Mouse (Mus musculus) CH12.LX (cell line): Measurements from ENCODE around the gene Foxa1. TPM values are rescaled to one million over a fixed set of nuclear protein-coding genes. Genes with fewer than 3 reads are reported as not detected.

ENCODE experiments used
- DNase-seq: peaks from one replicate; pipeline ENCODE4 v3.0.0-alpha.2; 2013; ENCODE audit errors: extremely low read depth
- H3K27ac ChIP-seq: 2 replicates; pipeline ENCODE4 v1.5.1; 2012; ENCODE audit warnings: low read depth, mild to moderate bottlenecking, control low read depth, moderate library complexity; ENCODE audit not compliant: insufficient read depth
- H3K27me3 ChIP-seq: replicated peaks from 2 replicates; pipeline ENCODE3; 2012; ENCODE audit warnings: inconsistent platforms
- H3K36me3 ChIP-seq, 2 experiments: replicated peaks in 1 of 2; 2 replicates each; pipeline versions ENCODE3 to v1.6.1; 2012; ENCODE audit warnings: inconsistent platforms in 1 of 2, low read length in 1 of 2, mild to moderate bottlenecking in 1 of 2, mixed read lengths in 1 of 2, moderate library complexity in 1 of 2; ENCODE audit not compliant: control insufficient read depth in 1 of 2, insufficient read depth in 1 of 2
- H3K4me1 ChIP-seq, 2 experiments: 2 replicates each; pipeline ENCODE4 v1.6.1; 2012; ENCODE audit warnings: inconsistent platforms in 1 of 2, moderate library complexity in 1 of 2; ENCODE audit not compliant: insufficient read depth in 2 of 2, control insufficient read depth in 1 of 2
- H3K4me2 ChIP-seq: 2 replicates; pipeline ENCODE4 v1.6.1; 2012; ENCODE audit warnings: low read depth, mild to moderate bottlenecking, control low read depth; ENCODE audit not compliant: poor library complexity, insufficient read depth, severe bottlenecking
- H3K4me3 ChIP-seq, 3 experiments: fragments of 150-350 bp in 1 of 3; sonication (generic) in 1 of 3; replicated peaks in 1 of 3; 2 replicates each; pipeline versions ENCODE3 to v1.5.1; 2011 to 2012; ENCODE audit warnings: low read depth in 2 of 3, low read length in 2 of 3, mild to moderate bottlenecking in 2 of 3, moderate library complexity in 2 of 3, control low read depth in 1 of 3, improper control_type of control experiment in 1 of 3, inconsistent platforms in 1 of 3, mixed read lengths in 1 of 3; ENCODE audit not compliant: poor library complexity in 1 of 3
- H3K79me2 ChIP-seq: replicated peaks from 2 replicates; pipeline ENCODE4 v1.6.1; 2012; ENCODE audit warnings: mild to moderate bottlenecking, moderate library complexity; ENCODE audit not compliant: control insufficient read depth, poor library complexity, insufficient read depth, severe bottlenecking; ENCODE audit errors: extremely low read depth
- H3K9ac ChIP-seq: 2 replicates; pipeline ENCODE4 v1.6.1; 2012; ENCODE audit warnings: low read depth, mild to moderate bottlenecking, control low read depth, moderate library complexity; ENCODE audit not compliant: insufficient read depth
- H3K9me3 ChIP-seq: replicated peaks from 2 replicates; pipeline ENCODE3; 2012; ENCODE audit warnings: low read length, inconsistent platforms, mixed read lengths
- BHLHE40 ChIP-seq: IDR thresholded peaks from 2 replicates; pipeline ENCODE4 v1.6.1; 2011; ENCODE audit warnings: mild to moderate bottlenecking, low read depth, low read length, improper control_type of control experiment
- CHD1 ChIP-seq: IDR thresholded peaks from 2 replicates; pipeline ENCODE4 v1.6.1; 2012; ENCODE audit warnings: low read depth, low read length, improper control_type of control experiment, inconsistent platforms
- CTCF ChIP-seq, 2 experiments: IDR thresholded peaks in 1 of 2; conservative IDR thresholded peaks in 1 of 2; 2 replicates each; pipeline ENCODE4 v1.5.1; 2011 to 2012; ENCODE audit warnings: low read depth in 2 of 2, low read length in 2 of 2, improper control_type of control experiment in 1 of 2, inconsistent platforms in 1 of 2, mild to moderate bottlenecking in 1 of 2, moderate library complexity in 1 of 2
- ELF1 ChIP-seq: IDR thresholded peaks from 2 replicates; pipeline ENCODE4 v1.6.1; 2014; ENCODE audit warnings: low read depth, mild to moderate bottlenecking, inconsistent platforms, low read length, improper control_type of control experiment
- EP300 ChIP-seq: IDR thresholded peaks from 2 replicates; pipeline ENCODE4 v1.6.1; 2011; ENCODE audit warnings: low read length, improper control_type of control experiment
- HCFC1 ChIP-seq: IDR thresholded peaks from 2 replicates; pipeline ENCODE4 v1.6.1; 2012; ENCODE audit warnings: low read depth, mild to moderate bottlenecking, inconsistent platforms, low read length, improper control_type of control experiment
- JUN ChIP-seq: IDR thresholded peaks from 2 replicates; pipeline ENCODE4 v1.6.1; 2011; ENCODE audit warnings: low read depth, mild to moderate bottlenecking, low read length, improper control_type of control experiment, moderate library complexity; ENCODE audit not compliant: insufficient read depth
- JUND ChIP-seq: conservative IDR thresholded peaks from 2 replicates; pipeline ENCODE4 v1.6.1; 2011; ENCODE audit warnings: low read depth, low read length, improper control_type of control experiment
- KAT2A ChIP-seq: IDR thresholded peaks from 2 replicates; pipeline ENCODE4 v1.6.1; 2012; ENCODE audit warnings: low read length, improper control_type of control experiment, inconsistent platforms; ENCODE audit not compliant: insufficient replicate concordance
- MAX ChIP-seq: IDR thresholded peaks from 2 replicates; pipeline ENCODE4 v1.6.1; 2011; ENCODE audit warnings: low read length, improper control_type of control experiment
- MAZ ChIP-seq: IDR thresholded peaks from 2 replicates; pipeline ENCODE4 v1.6.1; 2012; ENCODE audit warnings: low read depth, mild to moderate bottlenecking, inconsistent platforms, low read length, improper control_type of control experiment, moderate library complexity
- MEF2A ChIP-seq: IDR thresholded peaks from 2 replicates; pipeline ENCODE4 v1.6.1; 2014; ENCODE audit warnings: low read depth, mild to moderate bottlenecking, inconsistent platforms, low read length, improper control_type of control experiment, borderline replicate concordance
- NELFE ChIP-seq: IDR thresholded peaks from 2 replicates; pipeline ENCODE4 v1.6.1; 2011; ENCODE audit warnings: low read depth, low read length, improper control_type of control experiment
- PAX5 ChIP-seq: IDR thresholded peaks from 2 replicates; pipeline ENCODE4 v1.6.1; 2012; ENCODE audit warnings: low read length, inconsistent platforms, mixed read lengths
- POLR2A ChIP-seq: IDR thresholded peaks from 2 replicates; pipeline ENCODE4 v1.6.1; 2011; ENCODE audit warnings: low read depth, mild to moderate bottlenecking, improper control_type of control experiment, low read length
- RAD21 ChIP-seq: IDR thresholded peaks from 2 replicates; pipeline ENCODE4 v1.6.1; 2011; ENCODE audit warnings: low read depth, mild to moderate bottlenecking, low read length, improper control_type of control experiment, moderate library complexity
- SMC3 ChIP-seq: IDR thresholded peaks from 2 replicates; pipeline ENCODE4 v1.6.1; 2011; ENCODE audit warnings: low read depth, low read length, improper control_type of control experiment
- TBP ChIP-seq: conservative IDR thresholded peaks from 2 replicates; pipeline ENCODE4 v1.6.1; 2011; ENCODE audit warnings: low read depth, low read length, improper control_type of control experiment
- TCF12 ChIP-seq: IDR thresholded peaks from 2 replicates; pipeline ENCODE4 v1.6.1; 2014; ENCODE audit warnings: low read depth, mild to moderate bottlenecking, inconsistent platforms, low read length, improper control_type of control experiment
- USF2 ChIP-seq: conservative IDR thresholded peaks from 2 replicates; pipeline ENCODE4 v1.6.1; 2011; ENCODE audit warnings: low read depth, low read length, improper control_type of control experiment
- ZMIZ1 ChIP-seq: IDR thresholded peaks from 2 replicates; pipeline ENCODE4 v1.6.1; 2012; ENCODE audit warnings: low read depth, mild to moderate bottlenecking, inconsistent platforms, low read length, improper control_type of control experiment
- dilution Hi-C: fragments of 300-500 bp; cut with MboI; formaldehyde crosslinking; loops from 2 replicates; pipeline ENCODE4 v1.14.3; 2020; ENCODE audit warnings: low sequenced_read_pairs; ENCODE audit not compliant: extremely low pct_unique_long_range_greater_than_20kb, extremely low pct_ligation_motif_present
- in situ Hi-C: fragments of 300-500 bp; cut with MboI; formaldehyde crosslinking; loops from 3 replicates; pipeline ENCODE4 v1.14.3; 2019; ENCODE audit warnings: low sequenced_read_pairs, low pct_ligation_motif_present, low pct_unique_long_range_greater_than_20kb, mixed read lengths
- polyA plus RNA-seq: library from polyadenylated mRNA; unstranded; fragments of >175 nt; gene quantifications from 2 replicates; pipeline ENCODE4 v1.2.1, GENCODE M21; 2012; ENCODE audit warnings: low read depth; ENCODE audit not compliant: insufficient read length
- total RNA-seq, 2 experiments: library from RNA; depleted of rRNA; stranded (reverse); fragments of 300-350 nt in 1 of 2; fragments of >200 nt in 1 of 2; gene quantifications; 2 replicates each; pipeline ENCODE4 v1.2.3; 2012 to 2014

Gene Foxa1
- total and polyA plus RNA-seq, 3 experiments: not detected

DNA sequence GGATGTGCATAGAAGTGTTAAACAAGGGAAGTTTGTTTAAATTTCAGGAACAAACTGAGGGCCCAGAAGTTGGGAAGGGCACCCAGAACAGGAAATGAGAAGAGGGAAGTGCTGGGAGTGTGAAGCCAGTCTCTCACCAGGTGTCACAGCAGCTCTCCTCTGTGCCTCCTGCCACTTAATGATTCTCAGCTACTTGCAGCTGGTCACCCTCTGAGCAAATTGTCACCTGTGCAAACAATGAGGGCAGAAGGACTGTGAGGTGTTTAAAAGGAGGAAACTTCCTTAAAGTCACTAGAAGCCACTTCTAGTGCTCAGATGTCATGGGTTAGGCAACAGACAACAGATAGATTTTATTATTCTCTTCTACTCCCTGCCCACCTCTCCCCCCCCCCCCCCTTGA lies 25.7 kb upstream of the Foxa1 start:
- no peaks in the 10 kb centered on the region for H3K79me2 ChIP-seq
- in situ Hi-C loops: no loop called here
- no peaks in the 10 kb centered on the region for H3K36me3 ChIP-seq
- no peaks in the 10 kb centered on the region for H3K27me3 ChIP-seq
- DNase-seq: peak; percentile 5
- TF ChIP-seq ELF1 (no peak), CHD1 (no peak), JUN (no peak), BHLHE40 (no peak), JUND (no peak), CTCF (conservative IDR thresholded peaks at IDR 0.05 in 1 of 2, IDR thresholded peaks at IDR 0.05 in 1 of 2; ENCODE audit: low read depth in 2 of 2, low read length in 2 of 2) (no peak), RAD21 (no peak), HCFC1 (no peak), POLR2A (no peak)
- peaks cover 0 to 10% of the 10 kb centered on the region in 2 experiments; a peak in 2 of 4 replicates for H3K4me1 ChIP-seq
- no peak overlapping the region for H3K27ac ChIP-seq
- no peak overlapping the region for H3K9ac ChIP-seq
- no peak overlapping the region for H3K4me3 ChIP-seq
- H3K4me2 ChIP-seq: no peak overlapping the region
- dilution Hi-C loops: no loop called here
- peaks cover 8% of the 10 kb centered on the region for H3K9me3 ChIP-seq

DNA sequence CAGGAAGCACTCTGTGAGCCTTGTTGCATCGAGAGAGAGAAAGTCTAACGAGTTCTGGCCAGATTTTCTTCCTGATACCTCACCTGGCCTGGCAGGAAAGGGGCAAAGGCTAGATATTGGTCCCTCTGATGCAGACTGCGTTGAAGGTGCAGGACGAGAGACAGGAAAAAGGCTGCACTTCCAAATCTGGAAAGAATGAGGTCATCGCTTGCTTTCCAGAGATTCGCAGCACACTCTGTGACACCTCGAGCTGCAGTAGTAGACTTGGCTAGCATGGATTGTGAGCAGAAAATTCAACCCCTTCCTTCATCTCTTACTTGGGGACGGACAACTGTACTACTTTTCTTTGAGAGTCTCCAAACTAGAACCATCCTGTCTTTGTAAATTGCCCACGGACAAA lies 25.1 kb upstream of the Foxa1 start:
- no peaks in the 10 kb centered on the region for H3K79me2 ChIP-seq
- peak overlapping the region; percentile 10; the same call in 1 of the 2 replicates for H3K4me2 ChIP-seq
- TF ChIP-seq MAZ (no peak), PAX5 (no peak), CTCF (conservative IDR thresholded peaks at IDR 0.05 in 1 of 2, IDR thresholded peaks at IDR 0.05 in 1 of 2; ENCODE audit: low read depth in 2 of 2, low read length in 2 of 2) (no peak), MAX (no peak), MEF2A (no peak), TBP (no peak), POLR2A (no peak), USF2 (no peak), RAD21 (no peak), SMC3 (no peak), NELFE (no peak), ZMIZ1 (no peak), JUND (no peak), EP300 (no peak), KAT2A (no peak), TCF12 (no peak)
- TF ChIP-seq, all 38 proteins: peak for 0
- H3K4me1 ChIP-seq: peaks cover 0 to 10% of the 10 kb centered on the region in 2 experiments; a peak in 2 of 4 replicates
- peaks cover 8% of the 10 kb centered on the region for H3K9me3 ChIP-seq
- no peak overlapping the region for H3K4me3 ChIP-seq
- dilution Hi-C loops: no loop called here
- no peaks in the 10 kb centered on the region for H3K36me3 ChIP-seq
- no peaks in the 10 kb centered on the region for H3K27me3 ChIP-seq
- no peak overlapping the region for H3K9ac ChIP-seq
- no peak overlapping the region for H3K27ac ChIP-seq
- in situ Hi-C loops: no loop called here
- no peak for DNase-seq
